Mouse (Mus musculus) liver, postnatal 0 days (tissue): Measurements from ENCODE around the gene Bri3. TPM values are rescaled to one million over a fixed set of nuclear protein-coding genes. Genes with fewer than 3 reads are reported as not detected.

ENCODE experiments used
- ATAC-seq: fragments of 200-750 bp; cut with Nextera tagmentation; 2 replicates; pipeline ENCODE4 v1.8.0; 2017; ENCODE audit warnings: mild to moderate bottlenecking, moderate library complexity
- DNase-seq: peaks from one replicate; pipeline ENCODE4 v3.0.0-alpha.2; 2016
- H3K27ac ChIP-seq: fragments of 300-500 bp; sonication (generic); 2 replicates; pipeline ENCODE4 v1.5.1; 2014; ENCODE audit warnings: antibody characterized with exemption, moderate library complexity, mild to moderate bottlenecking, low read depth
- H3K27me3 ChIP-seq: fragments of 300-500 bp; sonication (generic); 2 replicates; pipeline ENCODE4 v1.6.1; 2014; ENCODE audit warnings: low read length, control low read depth, mixed read lengths; ENCODE audit not compliant: insufficient read depth
- H3K36me3 ChIP-seq: fragments of 300-500 bp; sonication (generic); replicated peaks from 2 replicates; pipeline ENCODE4 v1.6.1; 2014; ENCODE audit warnings: mild to moderate bottlenecking, control low read depth, low read length, moderate library complexity, mixed read lengths; ENCODE audit not compliant: insufficient read depth
- H3K4me1 ChIP-seq: fragments of 300-500 bp; sonication (generic); 2 replicates; pipeline ENCODE4 v1.6.1; 2014; ENCODE audit warnings: antibody characterized with exemption, mild to moderate bottlenecking, control low read depth; ENCODE audit not compliant: insufficient read depth
- H3K4me2 ChIP-seq: fragments of 300-500 bp; sonication (generic); 2 replicates; pipeline ENCODE4 v1.6.1; 2014; ENCODE audit warnings: low read depth, mild to moderate bottlenecking, low read length, moderate library complexity, mixed read lengths
- H3K4me3 ChIP-seq: fragments of 300-500 bp; sonication (generic); 2 replicates; pipeline ENCODE4 v1.5.1; 2014; ENCODE audit warnings: low read depth, low read length
- H3K9ac ChIP-seq: fragments of 300-500 bp; sonication (generic); replicated peaks from 2 replicates; pipeline ENCODE4 v1.6.1; 2014; ENCODE audit warnings: mild to moderate bottlenecking, moderate library complexity
- H3K9me3 ChIP-seq: fragments of 300-500 bp; sonication (generic); 2 replicates; pipeline ENCODE4 v1.6.1; 2016; ENCODE audit warnings: mild to moderate bottlenecking, control low read depth, low read length, mixed read lengths
- CTCF ChIP-seq: sonication (generic); IDR thresholded peaks from 2 replicates; pipeline ENCODE4 v1.5.1; 2016; ENCODE audit warnings: antibody characterized with exemption, low read depth
- EP300 ChIP-seq: IDR thresholded peaks from 2 replicates; pipeline ENCODE4 v1.6.1; 2016; ENCODE audit warnings: antibody characterized with exemption, low read depth, mild to moderate bottlenecking
- WGBS: fragments of 180-500 bp; shearing (Covaris S2); extraction: QIAGEN DNeasy Blood & Tissue Kit; methylation state at CpG from one replicate; pipeline ENCODE4 v1.1.7; 2014; ENCODE audit not compliant: insufficient replicate concordance; 5-methylcytosine and 5-hydroxymethylcytosine counted together
- polyA plus RNA-seq: library from polyadenylated mRNA; unstranded; fragments of >200 nt; fragmentation: Nextera tagmentation; extraction: Ambion mirVana; gene quantifications from 2 replicates; pipeline ENCODE4 v1.2.1, GENCODE M21; 2015

Bri3 gene
- polyA plus RNA-seq, 1 experiment from 2014 or later, result 51.1 TPM

GRCm38 (mm10) chr5:144439286-144440040, 195.2 kb downstream of the Bri3 start:
- Histone ChIP-seq H3K4me3 (no peak overlapping the region), H3K9ac (no peak overlapping the region), H3K4me2 (no peak overlapping the region), H3K27ac (no peak overlapping the region), H3K36me3 (no peaks in the 10 kb centered on the region), H3K4me1 (no peaks in the 10 kb centered on the region), H3K9me3 (no peaks in the 10 kb centered on the region), H3K27me3 (no peaks in the 10 kb centered on the region)
- ATAC-seq (no peak), DNase-seq (no peak)
- 61% methylated on average over 10 of the region's 10 CpGs for WGBS
- TF ChIP-seq CTCF, result no peak

- Histone ChIP-seq H3K27me3 (no peaks in the 10 kb centered on the region), H3K4me3 (no peak overlapping the region), H3K9ac (no peak overlapping the region), H3K9me3 (no peaks in the 10 kb centered on the region), H3K36me3 (no peaks in the 10 kb centered on the region), H3K4me1 (no peaks in the 10 kb centered on the region), H3K4me2 (no peak overlapping the region), H3K27ac (no peak overlapping the region)
- WGBS, result 76% methylated on average over 12 of the region's 12 CpGs
- no peak for TF ChIP-seq CTCF
- TF ChIP-seq EP300, result no peak
- ATAC-seq (no peak), DNase-seq (no peak)
Observed at GRCm38 (mm10) chr5:144441831-144442271, 197.6 kb downstream of the Bri3 start.

GRCm38 (mm10) chr5:144446475-144447225, 202.4 kb downstream of the Bri3 start:
- no peak for DNase-seq

GRCm38 (mm10) chr5:144447226-144447616, 203.0 kb downstream of the Bri3 start:
- Histone ChIP-seq H3K27ac (no peak overlapping the region), H3K9me3 (no peaks in the 10 kb centered on the region), H3K4me1 (no peaks in the 10 kb centered on the region), H3K36me3 (no peaks in the 10 kb centered on the region), H3K9ac (no peak overlapping the region), H3K4me3 (no peak overlapping the region), H3K27me3 (no peaks in the 10 kb centered on the region), H3K4me2 (no peak overlapping the region)
- ATAC-seq (no peak), DNase-seq (no peak)
- no peak for TF ChIP-seq EP300
- WGBS, result 62% methylated on average over 8 of the region's 8 CpGs

More at GRCm38 (mm10) chr5:144446475-144447225, 202.4 kb downstream of the Bri3 start:
- no peak for ATAC-seq
- Histone ChIP-seq H3K4me3 (no peak overlapping the region), H3K4me2 (no peak overlapping the region), H3K9me3 (no peaks in the 10 kb centered on the region), H3K27me3 (no peaks in the 10 kb centered on the region), H3K9ac (no peak overlapping the region), H3K4me1 (no peaks in the 10 kb centered on the region), H3K36me3 (no peaks in the 10 kb centered on the region), H3K27ac (no peak overlapping the region)
- WGBS, result 71% methylated on average over 10 of the region's 10 CpGs
- TF ChIP-seq CTCF, result no peak
- no peak for TF ChIP-seq EP300

- TF ChIP-seq EP300 (no peak), CTCF (no peak)
Observed at GRCm38 (mm10) chr5:144447975-144448374, 203.7 kb downstream of the Bri3 start.

GRCm38 (mm10) chr5:144452776-144453455, 208.7 kb downstream of the Bri3 start:
- no peak for ATAC-seq
- no peaks in the 10 kb centered on the region for H3K4me1 ChIP-seq
- no peaks in the 10 kb centered on the region for H3K9me3 ChIP-seq
- no peak overlapping the region for H3K27ac ChIP-seq
- H3K36me3 ChIP-seq, result no peaks in the 10 kb centered on the region
- DNase-seq, result no peak
- no peak overlapping the region for H3K4me3 ChIP-seq
- H3K9ac ChIP-seq, result no peak overlapping the region
- 40% methylated on average over 7 of the region's 7 CpGs for WGBS
- H3K4me2 ChIP-seq, result no peak overlapping the region
- no peaks in the 10 kb centered on the region for H3K27me3 ChIP-seq
- TF ChIP-seq CTCF, result no peak
- no peak for TF ChIP-seq EP300

More at GRCm38 (mm10) chr5:144447975-144448374, 203.7 kb downstream of the Bri3 start:
- H3K4me2 ChIP-seq, result no peak overlapping the region
- no peak overlapping the region for H3K9ac ChIP-seq
- H3K4me3 ChIP-seq, result no peak overlapping the region
- H3K36me3 ChIP-seq, result no peaks in the 10 kb centered on the region
- no peaks in the 10 kb centered on the region for H3K9me3 ChIP-seq
- no peak overlapping the region for H3K27ac ChIP-seq
- H3K27me3 ChIP-seq, result no peaks in the 10 kb centered on the region
- ATAC-seq, result no peak
- no peak for DNase-seq
- no peaks in the 10 kb centered on the region for H3K4me1 ChIP-seq
- whole genome bisulfite sequencing, result 32% methylated on average over 5 of the region's 5 CpGs
